Comparison of ENCODE assay signal across 16 mouse cellular contexts in genomic region chr13:60696323-60696722, GRCm38 (mm10).
A peak's percentile ranks its signal among the peaks of the same experiment; 100 is the strongest.
DNase-seq lines count a peak whose midpoint lies in the region; ATAC-seq lines count a peak whose summit lies in the region.
"Had no signal": no experiment of that assay in that cellular context is flagged by ENCODE, and none has a peak within 500 bp of the region (broad histone marks: within the 10 kb centered on the region; RNA-seq: fewer than 3 reads in every experiment).

No protein-coding gene starts in this region.

- H3K27ac ChIP-seq in midbrain, embryonic 11.5 days (ENCODE audit: low read depth, low read length), result no peak overlapping the region
- H3K27ac ChIP-seq in midbrain, embryonic 13.5 days, result no peak overlapping the region; the same call in 1 of the 2 replicates
- H3K27ac ChIP-seq in embryonic facial prominence, embryonic 15.5 days (replicated peaks), result peak overlapping the region; percentile 35
- peak overlapping the region; percentile 78 for H3K27ac ChIP-seq in forebrain, embryonic 16.5 days (ENCODE audit: low read length)

- no peak overlapping the region for H3K4me2 ChIP-seq in midbrain, embryonic 11.5 days
- H3K4me2 ChIP-seq in midbrain, embryonic 13.5 days (replicated peaks), result no peak overlapping the region
- no peak overlapping the region for H3K4me2 ChIP-seq in embryonic facial prominence, embryonic 15.5 days (replicated peaks)
- no peak overlapping the region for H3K4me2 ChIP-seq in forebrain, embryonic 16.5 days (ENCODE audit: low read length)

- H3K4me1 ChIP-seq in midbrain, embryonic 11.5 days (ENCODE audit: control insufficient read depth, insufficient read depth, low read length), result no peaks in the 10 kb centered on the region
- no peaks in the 10 kb centered on the region for H3K4me1 ChIP-seq in midbrain, embryonic 13.5 days (replicated peaks)
- H3K4me1 ChIP-seq in embryonic facial prominence, embryonic 15.5 days, result peaks cover 19% of the 10 kb centered on the region
- H3K4me1 ChIP-seq in forebrain, embryonic 16.5 days (replicated peaks; ENCODE audit: control insufficient read depth, insufficient read depth, low read length), result peaks cover 30% of the 10 kb centered on the region

- no peak overlapping the region for H3K9ac ChIP-seq in midbrain, embryonic 11.5 days (ENCODE audit: low read length)
- no peak overlapping the region for H3K9ac ChIP-seq in midbrain, embryonic 13.5 days (replicated peaks)
- H3K9ac ChIP-seq in embryonic facial prominence, embryonic 15.5 days, result no peak overlapping the region
- H3K9ac ChIP-seq in forebrain, embryonic 16.5 days (replicated peaks; ENCODE audit: low read depth, low read length), result no peak overlapping the region; the same call in 1 of the 2 replicates

- no peaks in the 10 kb centered on the region for H3K27me3 ChIP-seq in midbrain, embryonic 11.5 days (ENCODE audit: control insufficient read depth, insufficient read depth, low read length)
- H3K27me3 ChIP-seq in midbrain, embryonic 13.5 days, result no peaks in the 10 kb centered on the region
- no peaks in the 10 kb centered on the region for H3K27me3 ChIP-seq in embryonic facial prominence, embryonic 15.5 days
- no peaks in the 10 kb centered on the region for H3K27me3 ChIP-seq in forebrain, embryonic 16.5 days (replicated peaks; ENCODE audit: control insufficient read depth, insufficient read depth, low read length)

- 93% methylated on average over 14 of the region's 14 CpGs for WGBS in midbrain, embryonic 11.5 days
- 87% methylated on average over 14 of the region's 14 CpGs for WGBS in midbrain, embryonic 13.5 days
- WGBS in embryonic facial prominence, embryonic 15.5 days, result 88% methylated on average over 14 of the region's 14 CpGs
- WGBS in forebrain, embryonic 16.5 days, result 78% methylated on average over 14 of the region's 14 CpGs

- H3K9me3 ChIP-seq in midbrain, embryonic 11.5 days (ENCODE audit: control insufficient read depth, low read length), result peaks cover 7% of the 10 kb centered on the region; the same call in 1 of the 2 replicates
- H3K9me3 ChIP-seq in midbrain, embryonic 13.5 days, result peaks cover 7% of the 10 kb centered on the region; the same call in 1 of the 2 replicates
- no peaks in the 10 kb centered on the region for H3K9me3 ChIP-seq in embryonic facial prominence, embryonic 15.5 days (replicated peaks)
- no peaks in the 10 kb centered on the region for H3K9me3 ChIP-seq in forebrain, embryonic 16.5 days (ENCODE audit: control insufficient read depth, low read length)
- H3K9me3 ChIP-seq: heart, embryonic 10.5 days had no signal

- ATAC-seq in midbrain, embryonic 11.5 days (ENCODE audit: low FRiP score), result no peak
- no peak for ATAC-seq in midbrain, embryonic 13.5 days
- no peak for ATAC-seq in embryonic facial prominence, embryonic 15.5 days (ENCODE audit: insufficient number of reproducible peaks, low FRiP score, low TSS enrichment, low read depth)
- ATAC-seq in forebrain, embryonic 16.5 days, result peak; percentile 51

- peak; percentile 88 for DNase-seq in heart, adult 11 months
- no peak for DNase-seq in heart, adult 18-20 months
- DNase-seq in midbrain, embryonic 11.5 days (ENCODE audit: low spot score, missing footprints), result peak; percentile 26
- DNase-seq in right cerebral cortex, adult 2 months (ENCODE audit: low spot score in 2 of 2), result no peak
- DNase-seq: adrenal gland, postnatal 36 days; cerebellum, adult 18-20 months; cerebellum, postnatal 36 days; gastrocnemius, postnatal 25 days; kidney, adult 11 months; liver; thymus, postnatal 36 days had no signal

- H3K4me3 ChIP-seq in midbrain, embryonic 11.5 days (ENCODE audit: low read depth, low read length), result no peak overlapping the region
- no peak overlapping the region for H3K4me3 ChIP-seq in midbrain, embryonic 13.5 days (replicated peaks)
- no peak overlapping the region for H3K4me3 ChIP-seq in embryonic facial prominence, embryonic 15.5 days (replicated peaks)
- H3K4me3 ChIP-seq in forebrain, embryonic 16.5 days (replicated peaks; ENCODE audit: low read length), result no peak overlapping the region
- H3K4me3 ChIP-seq: heart, embryonic 10.5 days; myocyte had no signal

- H3K36me3 ChIP-seq in midbrain, embryonic 11.5 days (ENCODE audit: control insufficient read depth, insufficient read depth, low read length), result peaks cover 6% of the 10 kb centered on the region; the same call in 1 of the 2 replicates
- peaks cover 33% of the 10 kb centered on the region for H3K36me3 ChIP-seq in midbrain, embryonic 13.5 days
- no peaks in the 10 kb centered on the region for H3K36me3 ChIP-seq in embryonic facial prominence, embryonic 15.5 days
- peaks cover 9% of the 10 kb centered on the region; the same call in 1 of the 2 replicates for H3K36me3 ChIP-seq in forebrain, embryonic 16.5 days (ENCODE audit: control insufficient read depth, insufficient read depth)

Comparison
In these comparisons a context has a peak if more than half of its experiments do, and no peak if none do; other contexts are left out.
1. DNase-seq: peak in heart, adult 11 months (single experiment) and midbrain, embryonic 11.5 days (single experiment); none in heart, adult 18-20 months (0 of 2) and right cerebral cortex, adult 2 months (0 of 2).
2. H3K27ac ChIP-seq: peak in embryonic facial prominence, embryonic 15.5 days (single experiment) and forebrain, embryonic 16.5 days (single experiment); none in midbrain, embryonic 11.5 days (single experiment) and midbrain, embryonic 13.5 days (single experiment).